Mouse (Mus musculus) olfactory bulb, adult 2 months (tissue): Measurements from ENCODE around the gene Ccr10.

Source experiments
- CTCF ChIP-seq: fragments of 200-500 bp; IDR thresholded peaks from 2 replicates; pipeline ENCODE4 v1.5.1; 2012; ENCODE audit warnings: low read depth, mild to moderate bottlenecking, low read length, moderate library complexity; ENCODE audit not compliant: insufficient read depth
- POLR2A ChIP-seq: fragments of 200-500 bp; IDR thresholded peaks from 2 replicates; pipeline ENCODE4 v1.6.1; 2012; ENCODE audit warnings: mild to moderate bottlenecking, low read depth, low read length, moderate library complexity; ENCODE audit not compliant: insufficient read depth

DNA sequence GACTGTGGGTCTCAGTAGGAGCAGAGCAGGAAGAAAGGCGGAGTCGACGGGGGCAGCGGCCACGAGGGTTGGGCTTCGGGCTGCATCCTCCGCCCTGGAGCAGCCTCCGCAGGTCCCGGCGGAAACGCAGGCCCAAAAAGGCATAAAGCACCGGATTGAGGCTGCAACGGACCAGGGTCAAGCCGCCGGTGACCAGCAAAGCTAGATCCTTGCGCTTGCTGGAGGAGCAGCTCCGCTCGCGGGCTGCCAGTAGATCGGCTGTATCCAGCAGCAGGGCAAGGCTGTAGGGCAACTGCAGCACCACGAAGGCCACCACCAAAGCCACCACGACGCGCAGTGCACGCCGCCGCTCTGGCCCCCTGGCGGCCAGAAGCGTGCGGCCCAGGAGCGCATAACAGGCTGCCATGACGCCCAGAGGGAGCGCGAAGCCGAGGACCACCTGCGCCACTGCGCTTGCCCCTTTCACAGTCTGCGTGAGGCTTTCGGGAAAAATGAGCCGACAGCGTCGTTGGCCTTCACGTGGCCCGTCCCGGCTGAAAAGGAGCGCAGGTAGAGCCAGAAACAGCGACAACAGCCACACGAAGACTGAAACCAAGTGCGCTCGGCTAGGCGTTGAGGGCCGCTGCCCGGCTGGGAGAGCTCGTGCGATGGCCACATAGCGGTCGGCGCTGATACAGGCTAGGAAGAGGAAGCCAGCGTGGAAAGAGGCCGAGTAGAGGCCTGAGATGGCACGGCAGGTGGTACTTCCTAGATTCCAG lies 1.4 kb downstream of the Ccr10 start:
- TF ChIP-seq CTCF (peak; percentile 94), POLR2A (peak; percentile 30; the same call in 1 of the 2 replicates)
